Mouse (Mus musculus) CH12.LX (cell line): ENCODE measurements around the gene Tunar.

Source experiments
- CHD2 ChIP-seq: IDR thresholded peaks from 2 replicates; pipeline ENCODE4 v1.6.1; 2011; ENCODE audit warnings: low read length, improper control_type of control experiment
- CTCF ChIP-seq, 2 experiments: IDR thresholded peaks in 1 of 2; conservative IDR thresholded peaks in 1 of 2; 2 replicates each; pipeline ENCODE4 v1.5.1; 2011 to 2012; ENCODE audit warnings: low read depth in 2 of 2, low read length in 2 of 2, improper control_type of control experiment in 1 of 2, inconsistent platforms in 1 of 2, mild to moderate bottlenecking in 1 of 2, moderate library complexity in 1 of 2
- EP300 ChIP-seq: IDR thresholded peaks from 2 replicates; pipeline ENCODE4 v1.6.1; 2011; ENCODE audit warnings: low read length, improper control_type of control experiment
- MXI1 ChIP-seq: IDR thresholded peaks from 2 replicates; pipeline ENCODE4 v1.6.1; 2011; ENCODE audit warnings: mild to moderate bottlenecking, low read depth, low read length, improper control_type of control experiment

GRCm38 (mm10) chr12:105344460-105344859, 10.8 kb downstream of the Tunar start:
- TF ChIP-seq CTCF (conservative IDR thresholded peaks at IDR 0.05 in 1 of 2, IDR thresholded peaks at IDR 0.05 in 1 of 2; ENCODE audit: low read depth in 2 of 2, low read length in 2 of 2) (no peak), EP300 (no peak), MXI1 (no peak), CHD2 (no peak)
